Mouse (Mus musculus): ENCODE data around the gene Usp12.

DNA sequence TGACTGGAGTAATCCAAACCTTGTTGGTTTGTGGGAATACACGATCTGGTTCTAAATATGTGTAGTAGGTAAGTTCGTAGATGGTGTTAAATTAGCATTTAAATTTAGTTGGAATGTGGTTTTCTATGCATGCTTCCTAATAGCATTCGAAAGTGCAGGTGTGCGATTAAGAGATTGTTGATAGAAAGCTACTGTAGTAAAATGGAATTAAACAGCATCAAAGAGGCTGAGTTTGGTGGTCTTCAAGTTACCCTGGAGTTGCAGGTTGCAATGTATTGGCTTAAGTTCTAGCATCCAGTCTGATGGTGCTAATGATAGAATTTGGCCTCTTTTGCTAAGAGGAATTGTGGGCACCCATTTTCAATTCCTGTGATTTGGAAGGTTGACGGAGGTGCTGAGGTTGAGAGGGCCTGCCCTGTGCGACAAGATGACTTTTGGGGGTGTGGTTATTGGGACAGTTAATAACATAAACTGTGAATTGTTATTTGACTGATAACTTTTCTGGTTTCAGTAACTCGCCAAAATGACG, 38.9 kb upstream of the Usp12 start:
- TF ChIP-seq CTCF (IDR thresholded peaks at IDR 0.05; ENCODE audit: borderline replicate concordance, extremely low read depth, insufficient read depth, insufficient read length) (no peak), POLR2A (IDR thresholded peaks at IDR 0.05; ENCODE audit: borderline replicate concordance, extremely low read depth, insufficient read depth, insufficient read length, poor library complexity, severe bottlenecking) (no peak)

All from brain, embryonic 14.5 days (tissue).